Mouse (Mus musculus) C2C12 (cell line): ENCODE results near the gene Zranb3. TPM values are rescaled to one million over a fixed set of nuclear protein-coding genes. Genes with fewer than 3 reads are reported as not detected.

ENCODE experiments used
- H3K27me3 ChIP-seq: one replicate; pipeline ENCODE4 v1.6.1; 2011; ENCODE audit not compliant: control insufficient read depth, insufficient read depth, insufficient read length
- H3K36me3 ChIP-seq: one replicate; pipeline ENCODE4 v1.6.1; 2011; ENCODE audit not compliant: control insufficient read depth, insufficient read depth
- H3K4me3 ChIP-seq: one replicate; pipeline ENCODE4 v1.5.1; 2011; ENCODE audit warnings: mild to moderate bottlenecking, control low read depth; ENCODE audit not compliant: poor library complexity, insufficient read depth, severe bottlenecking
- H3K79me2 ChIP-seq: one replicate; pipeline ENCODE4 v1.6.1; 2011; ENCODE audit not compliant: control insufficient read depth, insufficient read depth
- H3K79me3 ChIP-seq: one replicate; pipeline ENCODE4 v1.6.1; 2011; ENCODE audit warnings: low read depth, control low read depth
- H3ac ChIP-seq: one replicate; pipeline ENCODE3; 2011; ENCODE audit warnings: low read depth; ENCODE audit not compliant: control insufficient read depth, insufficient read length
- CEBPB ChIP-seq: IDR thresholded peaks from one replicate; pipeline ENCODE4 v1.6.1; 2011; ENCODE audit warnings: low read depth, mild to moderate bottlenecking, control low read depth, moderate library complexity
- CTCF ChIP-seq: IDR thresholded peaks from one replicate; pipeline ENCODE4 v1.5.1; 2011; ENCODE audit not compliant: control insufficient read depth, insufficient read depth, insufficient read length
- FOSL1 ChIP-seq: IDR thresholded peaks from one replicate; pipeline ENCODE4 v1.8.0; 2011; ENCODE audit warnings: mild to moderate bottlenecking, low read length; ENCODE audit not compliant: poor library complexity, insufficient read depth, severe bottlenecking
- MAX ChIP-seq: IDR thresholded peaks from one replicate; pipeline ENCODE4 v1.6.1; 2011; ENCODE audit warnings: mild to moderate bottlenecking, control low read depth
- MYOD1 ChIP-seq: IDR thresholded peaks from one replicate; pipeline ENCODE4 v1.6.1; 2011; ENCODE audit warnings: low read depth; ENCODE audit not compliant: control insufficient read depth, insufficient read length
- MYOG ChIP-seq: IDR thresholded peaks from one replicate; pipeline ENCODE4 v1.6.1; 2011; ENCODE audit not compliant: control insufficient read depth, insufficient read length; ENCODE audit errors: extremely low read depth
- USF1 ChIP-seq: IDR thresholded peaks from one replicate; pipeline ENCODE4 v1.6.1; 2011; ENCODE audit warnings: low read depth, mild to moderate bottlenecking, control low read depth, moderate library complexity
- polyA plus RNA-seq: library from polyadenylated mRNA; unstranded; fragments of >200 nt; fragmentation: generic; extraction: Trizol; gene quantifications from one replicate; pipeline ENCODE4 v1.2.1, GENCODE M21; 2012; ENCODE audit warnings: missing spikeins

The Zranb3 gene
- polyA plus RNA-seq, 1 experiment = 3.1 TPM

- Histone ChIP-seq H3K36me3 (peaks cover 11% of the 10 kb centered on the region), H3K79me3 (no peaks in the 10 kb centered on the region), H3K4me3 (no peak overlapping the region), H3ac (no peak overlapping the region), H3K79me2 (no peaks in the 10 kb centered on the region), H3K27me3 (no peaks in the 10 kb centered on the region)
- no peak for TF ChIP-seq FOSL1
- TF ChIP-seq MAX = no peak
- TF ChIP-seq CTCF = no peak
- TF ChIP-seq MYOG = no peak
- TF ChIP-seq MYOD1 = no peak
- no peak for TF ChIP-seq CEBPB
- no peak for TF ChIP-seq USF1
Measured at GRCm38 (mm10) chr1:127948748-127949147, 154.1 kb downstream of the Zranb3 start.

GRCm38 (mm10) chr1:127946615-127947249, 156.1 kb downstream of the Zranb3 start:
- H3ac ChIP-seq = no peak overlapping the region
- H3K36me3 ChIP-seq = peaks cover 28% of the 10 kb centered on the region
- H3K4me3 ChIP-seq = no peak overlapping the region
- no peaks in the 10 kb centered on the region for H3K79me3 ChIP-seq
- H3K27me3 ChIP-seq = no peaks in the 10 kb centered on the region
- H3K79me2 ChIP-seq = no peaks in the 10 kb centered on the region
- no peak for TF ChIP-seq CEBPB
- TF ChIP-seq CTCF = no peak
- TF ChIP-seq MYOG = no peak

- no peak overlapping the region for H3ac ChIP-seq
- H3K27me3 ChIP-seq = no peaks in the 10 kb centered on the region
- H3K79me2 ChIP-seq = no peaks in the 10 kb centered on the region
- H3K79me3 ChIP-seq = no peaks in the 10 kb centered on the region
- TF ChIP-seq CTCF (no peak), FOSL1 (no peak), USF1 (no peak), CEBPB (no peak), MAX (no peak), MYOG (no peak), MYOD1 (no peak)
- H3K36me3 ChIP-seq = peaks cover 34% of the 10 kb centered on the region
- no peak overlapping the region for H3K4me3 ChIP-seq
Measured at GRCm38 (mm10) chr1:127945696-127946575, 156.9 kb downstream of the Zranb3 start.

- peaks cover 58% of the 10 kb centered on the region for H3K36me3 ChIP-seq
- H3K79me2 ChIP-seq = no peaks in the 10 kb centered on the region
- TF ChIP-seq CTCF (no peak), MYOD1 (no peak), CEBPB (no peak), MAX (no peak), FOSL1 (no peak), USF1 (no peak), MYOG (no peak)
Measured at GRCm38 (mm10) chr1:127943516-127943915, 159.3 kb downstream of the Zranb3 start.

GRCm38 (mm10) chr1:127942231-127942630, 160.6 kb downstream of the Zranb3 start:
- no peak overlapping the region for H3ac ChIP-seq
- no peaks in the 10 kb centered on the region for H3K27me3 ChIP-seq
- H3K4me3 ChIP-seq = no peak overlapping the region
- no peaks in the 10 kb centered on the region for H3K79me2 ChIP-seq
- H3K79me3 ChIP-seq = no peaks in the 10 kb centered on the region
- TF ChIP-seq CTCF (no peak), MAX (no peak), USF1 (no peak), FOSL1 (no peak), CEBPB (no peak), MYOG (no peak), MYOD1 (no peak)
- peaks cover 71% of the 10 kb centered on the region for H3K36me3 ChIP-seq

More at GRCm38 (mm10) chr1:127943516-127943915, 159.3 kb downstream of the Zranb3 start:
- H3K4me3 ChIP-seq = no peak overlapping the region
- H3K27me3 ChIP-seq = no peaks in the 10 kb centered on the region
- no peak overlapping the region for H3ac ChIP-seq
- no peaks in the 10 kb centered on the region for H3K79me3 ChIP-seq
